Mouse (Mus musculus) cerebellum, postnatal 4 days (tissue): ENCODE measurements around the gene Irf2bpl.

Source experiments
- DNase-seq, 2 experiments: peaks; one replicate each; pipeline ENCODE4 v3.0.0; 2022; ENCODE audit warnings: low spot score in 2 of 2, mixed read lengths in 1 of 2

Gene Irf2bpl

DNA sequence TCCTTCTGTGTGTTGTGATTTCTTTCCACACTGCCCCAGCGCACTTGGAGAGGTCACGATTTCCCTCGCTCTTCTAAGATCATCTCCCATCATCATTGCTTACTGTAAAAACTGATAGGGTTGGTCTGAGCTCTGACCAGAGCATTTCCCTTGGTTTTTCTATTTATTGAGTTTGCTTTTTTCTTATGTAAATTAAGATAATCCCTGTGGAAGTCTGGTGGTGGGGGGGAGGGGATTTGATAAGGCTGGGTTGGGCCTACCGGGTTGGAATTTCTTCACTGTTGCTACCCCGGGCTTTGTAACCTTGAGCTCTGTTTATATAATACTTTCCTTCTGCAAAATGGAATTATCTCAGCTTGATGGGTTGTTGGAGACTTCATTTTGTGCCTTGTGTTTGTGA, 1.1 kb upstream of the Irf2bpl start:
- no peak for DNase-seq

DNA sequence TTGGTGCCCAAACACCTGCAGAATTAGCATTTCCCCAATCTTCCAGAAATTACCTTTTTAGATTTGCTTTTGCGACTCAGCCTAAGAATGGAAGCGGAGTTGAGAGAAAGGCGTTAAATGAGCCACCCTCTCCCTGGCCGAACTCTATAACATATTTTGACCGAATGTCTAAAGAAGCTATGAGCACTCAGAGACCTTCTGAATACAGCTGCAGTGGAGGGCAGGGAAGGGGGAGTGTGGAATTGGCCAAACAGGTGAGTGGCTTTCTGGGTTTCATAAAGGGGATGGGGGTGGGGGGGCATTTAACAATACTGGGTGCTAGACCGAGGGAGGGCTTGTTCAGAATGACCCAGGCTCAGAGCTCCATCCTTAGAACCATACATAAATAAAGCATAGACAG, 738 bp upstream of the Irf2bpl start:
- DNase-seq: no peak

DNA sequence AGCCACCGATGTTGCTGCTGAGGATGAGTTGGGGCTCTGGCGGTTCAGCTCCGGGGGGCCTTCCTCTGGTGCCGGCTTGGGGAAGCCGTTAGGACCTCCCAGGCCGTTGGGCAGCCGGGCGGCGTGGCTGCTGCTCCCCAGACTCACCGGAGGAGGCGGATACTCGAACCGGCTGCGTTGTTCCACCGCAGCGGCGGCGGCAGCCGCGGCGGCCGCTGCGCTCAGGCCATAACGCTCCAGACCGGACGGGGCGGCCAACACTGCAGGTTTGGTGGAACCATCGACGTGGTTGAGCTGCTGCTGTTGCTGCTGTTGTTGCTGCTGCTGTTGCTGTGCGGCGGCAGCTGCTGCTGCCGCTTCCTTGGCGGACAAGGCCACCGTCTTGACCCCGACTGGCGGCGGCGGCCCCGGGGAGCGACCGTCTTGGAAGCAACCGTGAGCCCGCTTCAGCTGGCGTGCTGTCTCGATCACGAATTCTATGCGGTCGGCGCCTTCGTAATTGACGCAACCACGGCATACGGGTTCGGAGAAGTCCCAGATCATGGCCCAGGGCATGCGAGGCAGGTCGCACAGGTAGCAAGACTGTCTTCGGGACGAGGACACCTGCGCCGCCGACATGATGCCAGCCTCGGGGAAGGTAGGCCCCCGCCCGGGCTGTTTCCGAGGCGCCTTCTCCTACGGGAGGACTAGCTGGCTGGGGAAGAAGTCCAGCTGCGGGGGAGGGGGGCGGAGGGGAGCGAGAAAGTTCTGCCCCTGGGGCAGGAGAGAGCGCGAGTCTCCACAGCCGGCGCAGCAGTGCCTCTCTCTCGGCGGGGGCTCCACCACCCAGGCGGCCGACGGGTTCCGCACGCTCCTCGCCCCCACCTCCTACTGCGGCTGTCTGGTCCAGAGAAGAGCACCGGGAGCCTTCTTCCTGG, 1.1 kb downstream of the Irf2bpl start:
- peak; percentile 28 to 56 for DNase-seq

DNA sequence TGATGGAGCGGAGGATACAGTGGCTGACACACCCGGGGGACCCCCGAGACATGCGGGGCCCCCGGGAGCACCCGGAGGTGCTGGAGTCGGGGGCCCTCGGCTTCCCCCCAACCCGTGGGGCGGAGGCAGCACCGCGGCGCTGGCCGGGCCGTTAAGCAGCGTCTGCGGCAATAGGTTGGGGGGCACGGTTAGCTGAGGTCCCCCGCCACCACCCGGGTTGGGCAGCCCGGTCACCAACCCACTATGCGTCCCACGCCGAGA, 1.6 kb downstream of the Irf2bpl start:
- DNase-seq: no peak

DNA sequence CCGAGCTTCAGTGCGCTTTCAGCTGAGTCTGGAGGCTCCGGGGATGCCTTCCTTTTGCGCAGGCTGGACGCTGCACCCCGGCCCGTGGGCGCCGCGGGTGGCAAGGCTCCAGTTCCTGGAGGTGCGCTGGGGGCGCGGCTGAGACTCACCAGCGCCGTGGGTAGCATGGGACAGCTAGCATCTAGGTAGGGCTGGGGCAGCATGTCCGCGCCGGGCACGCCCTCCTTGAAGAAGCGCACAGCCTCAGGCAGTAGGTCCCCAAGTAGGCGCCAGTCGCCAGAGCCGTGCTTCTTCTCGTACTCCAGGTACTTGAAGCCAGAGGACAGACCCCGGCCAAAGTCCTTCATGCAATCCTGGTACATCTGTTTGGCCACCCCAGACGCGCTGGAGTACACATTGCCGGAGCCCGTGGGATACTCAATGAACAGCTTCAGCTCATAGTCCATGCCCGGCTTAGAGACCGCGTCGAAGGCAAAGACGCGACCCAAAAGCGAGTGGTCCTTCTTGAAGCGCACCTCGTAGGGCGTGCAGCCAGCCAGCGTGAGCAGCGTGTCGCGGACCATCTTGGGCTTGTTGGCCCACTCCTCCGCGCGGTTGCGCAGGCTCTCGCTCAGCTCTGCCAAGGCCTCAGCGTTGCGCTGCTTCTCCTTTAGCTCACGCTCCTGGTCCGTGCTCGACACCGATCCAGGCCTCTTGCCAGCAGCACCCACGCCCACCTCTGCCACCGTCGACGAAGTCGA, 2.1 kb downstream of the Irf2bpl start:
- DNase-seq: peak; percentile 35 to 64

DNA sequence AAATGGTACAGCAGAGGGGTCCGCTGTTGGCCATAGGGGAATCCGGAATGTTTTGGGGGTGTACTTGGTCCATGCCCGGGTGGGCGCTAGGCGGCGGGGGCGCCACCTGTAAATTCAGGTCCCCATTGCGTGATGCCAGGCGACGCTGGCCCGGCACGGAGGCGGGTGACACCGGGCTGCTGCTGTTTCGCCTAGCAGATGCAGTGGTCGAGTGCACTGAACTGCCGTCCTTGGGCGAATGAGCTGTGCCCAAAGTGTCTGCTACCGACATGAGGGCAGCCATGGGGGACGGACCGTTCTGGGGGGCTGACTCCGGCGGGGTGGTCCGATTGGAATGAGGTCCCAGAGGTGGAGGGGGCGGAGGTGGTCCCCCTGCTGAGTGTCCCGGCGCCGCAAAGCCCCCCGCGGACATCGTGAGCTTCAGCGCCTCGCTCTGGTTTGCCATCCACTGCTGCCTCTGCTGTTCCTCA, 2.8 kb downstream of the Irf2bpl start:
- no peak for DNase-seq

DNA sequence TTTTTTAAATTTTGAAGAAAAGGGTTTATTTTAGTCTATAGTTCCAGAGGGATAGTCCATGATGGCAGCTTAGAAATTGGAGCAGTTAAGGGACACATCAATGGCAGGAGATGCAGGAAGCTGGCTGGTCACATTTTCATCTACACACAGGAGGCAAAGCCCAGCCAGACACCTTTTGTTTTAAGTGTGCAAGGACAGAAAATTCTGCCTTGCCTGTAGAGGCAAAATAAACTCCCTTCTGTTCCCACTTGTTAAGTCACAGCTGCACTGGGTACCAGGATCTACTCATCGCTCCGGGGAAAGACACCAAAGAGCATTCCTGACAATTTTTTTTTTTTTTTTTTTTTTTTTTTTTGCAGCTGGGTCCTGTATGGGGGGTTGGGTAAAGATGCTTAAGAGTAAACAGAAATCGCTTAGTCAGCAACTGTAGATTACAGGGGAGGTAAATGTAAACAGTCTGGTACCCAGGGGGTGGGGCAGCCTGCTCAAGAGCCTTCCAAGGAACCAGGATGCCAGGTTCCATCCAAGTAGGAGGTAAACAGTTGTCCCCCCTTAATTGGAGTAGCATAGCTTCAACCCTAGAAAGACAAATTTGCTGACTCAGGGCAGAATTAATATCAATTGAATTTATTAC, 4.4 kb downstream of the Irf2bpl start:
- no peak for DNase-seq

DNA sequence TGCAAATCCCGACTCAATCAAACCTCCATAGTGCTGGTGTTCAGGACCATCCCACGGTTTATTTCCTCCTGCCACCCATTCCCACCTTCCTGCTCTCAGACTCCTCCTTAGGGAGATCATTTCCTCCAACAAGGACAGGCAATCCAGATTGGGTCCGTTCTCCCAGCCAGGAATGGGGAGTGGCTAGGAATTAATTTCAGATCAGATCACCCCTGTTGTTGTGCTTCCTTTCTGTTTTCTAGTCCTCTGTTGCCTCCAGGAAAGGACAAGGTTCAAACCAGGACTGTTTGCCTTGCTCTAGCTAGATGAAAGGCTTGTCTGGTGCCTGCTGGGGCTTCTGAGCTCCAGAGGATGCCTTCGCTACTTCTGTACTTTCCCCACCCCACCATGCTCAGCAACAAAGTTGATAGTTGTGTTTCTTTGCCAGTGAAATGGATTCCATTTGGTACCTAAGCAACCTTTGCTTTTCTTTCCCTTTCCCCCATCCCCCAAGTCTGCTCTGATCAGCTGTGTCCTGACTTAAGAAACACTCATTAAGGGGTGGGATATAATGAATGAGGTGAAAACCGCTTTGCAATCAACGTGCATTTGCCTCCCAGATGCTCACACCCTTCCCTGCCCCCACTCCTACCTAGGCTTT, 5.0 kb downstream of the Irf2bpl start:
- DNase-seq: no peak

DNA sequence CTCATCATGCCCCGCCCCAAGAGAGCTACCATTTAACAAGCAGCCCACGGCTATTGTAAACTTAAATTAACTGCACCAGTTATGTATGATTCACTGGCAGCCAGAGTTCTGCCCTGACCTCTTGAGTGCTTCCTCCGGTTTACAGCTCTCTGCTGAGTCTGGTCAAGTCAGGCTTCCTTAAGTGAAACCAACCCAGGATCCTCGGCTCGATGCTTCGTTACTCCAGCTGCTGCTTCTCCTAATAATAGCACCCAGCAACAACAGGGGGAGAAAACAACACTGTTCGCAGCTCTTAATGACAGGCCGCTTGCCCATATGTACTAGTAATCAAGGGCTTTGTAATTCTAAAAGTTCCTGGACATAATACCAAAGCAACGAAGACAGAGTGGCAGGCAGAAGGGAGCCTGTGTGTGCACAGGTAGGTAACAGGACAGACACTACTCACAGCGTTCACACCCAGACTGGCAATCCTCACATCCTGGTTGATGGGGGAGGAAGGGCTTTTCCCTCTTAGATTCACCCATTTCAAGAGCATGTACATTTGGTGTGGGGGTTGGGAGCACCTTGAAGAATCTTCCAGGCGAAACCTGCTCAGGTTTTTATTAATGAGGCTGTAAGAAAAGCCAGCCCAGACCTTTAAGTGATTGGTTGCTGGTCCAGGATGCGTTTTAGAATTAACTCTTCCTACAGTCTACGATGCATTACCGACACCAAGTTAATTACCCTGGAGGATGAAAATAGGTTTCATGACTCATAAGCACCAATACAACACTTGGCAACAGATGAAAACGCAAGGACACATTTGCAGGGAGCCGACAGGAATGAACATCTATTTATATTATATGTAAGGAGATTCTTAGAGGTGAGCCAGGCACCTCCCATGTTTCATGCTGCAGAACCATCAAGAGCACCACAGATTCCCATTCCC, 5.9 kb downstream of the Irf2bpl start:
- DNase-seq: no peak

DNA sequence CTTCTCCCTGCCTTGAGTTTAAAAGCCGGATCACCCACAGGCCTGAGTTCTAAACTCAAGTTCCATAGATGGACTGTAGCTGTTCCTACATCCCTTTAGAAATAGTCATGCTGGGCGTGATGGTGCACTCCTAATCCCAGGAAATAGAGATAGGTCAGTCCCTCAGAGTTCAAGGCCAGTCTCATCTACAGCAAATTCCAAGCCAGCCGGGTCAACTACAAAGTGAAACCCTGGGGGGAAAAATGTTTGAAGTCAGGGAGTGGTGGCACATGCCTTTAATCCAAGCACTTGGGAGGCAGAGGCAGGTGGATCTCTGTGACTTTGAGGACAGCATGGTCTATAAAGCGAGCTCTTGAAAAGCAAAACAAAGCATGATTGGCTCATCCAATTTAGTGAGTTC, 7.6 kb downstream of the Irf2bpl start:
- no peak for DNase-seq

DNA sequence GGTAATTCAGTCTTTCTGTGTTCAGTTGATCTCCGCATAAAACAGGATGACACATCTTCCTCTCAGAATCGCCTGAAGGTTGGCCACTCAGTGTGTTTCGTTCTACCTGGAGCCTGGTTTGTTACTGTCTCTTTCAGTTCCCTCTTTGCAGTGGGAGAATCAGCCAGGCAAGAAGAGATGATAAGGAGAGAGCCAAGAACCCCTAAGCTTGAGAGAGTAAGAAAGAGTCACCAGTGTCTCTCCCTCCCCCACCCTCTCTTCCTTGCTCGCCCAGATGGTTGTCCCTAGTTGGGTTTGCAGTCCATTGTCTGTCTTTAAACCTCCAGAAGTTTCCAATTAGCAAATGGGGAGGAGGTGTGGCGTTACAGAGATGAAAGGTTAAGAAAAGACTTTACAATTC, 8.5 kb downstream of the Irf2bpl start:
- DNase-seq: no peak

DNA sequence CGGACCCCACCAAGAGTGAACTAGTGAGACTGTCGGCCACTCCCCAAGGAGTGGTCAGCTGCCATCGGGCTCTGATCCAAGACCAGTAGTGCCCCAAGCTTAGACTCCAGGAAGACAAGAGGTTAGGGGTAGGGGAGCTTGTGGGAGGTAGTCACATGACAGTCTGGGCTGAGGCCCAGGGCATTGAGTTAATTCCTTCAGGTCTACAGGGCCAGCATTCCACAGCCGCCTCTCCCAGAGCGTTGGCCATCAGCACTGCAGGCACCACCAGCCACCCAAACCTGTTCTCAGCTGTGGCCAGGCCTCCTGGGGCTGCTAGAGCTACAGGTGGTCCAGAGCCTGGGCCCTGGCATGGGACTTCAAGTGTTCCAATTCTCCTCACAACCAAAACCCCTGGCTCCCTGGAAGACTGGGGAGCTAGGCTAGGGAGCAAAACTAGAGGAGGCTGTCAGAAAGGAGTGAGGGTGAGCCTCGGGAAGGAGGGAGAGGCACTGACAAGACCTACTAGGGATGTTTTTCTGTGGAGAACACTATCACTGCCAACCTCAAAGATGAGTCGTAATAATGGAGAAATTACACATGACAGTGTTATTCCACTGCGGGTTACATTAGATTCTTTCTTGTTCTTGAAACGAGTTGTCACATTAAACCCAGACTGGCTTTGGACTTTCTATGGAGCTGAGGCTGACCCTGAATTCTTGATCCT, 12.1 kb downstream of the Irf2bpl start:
- no peak for DNase-seq

DNA sequence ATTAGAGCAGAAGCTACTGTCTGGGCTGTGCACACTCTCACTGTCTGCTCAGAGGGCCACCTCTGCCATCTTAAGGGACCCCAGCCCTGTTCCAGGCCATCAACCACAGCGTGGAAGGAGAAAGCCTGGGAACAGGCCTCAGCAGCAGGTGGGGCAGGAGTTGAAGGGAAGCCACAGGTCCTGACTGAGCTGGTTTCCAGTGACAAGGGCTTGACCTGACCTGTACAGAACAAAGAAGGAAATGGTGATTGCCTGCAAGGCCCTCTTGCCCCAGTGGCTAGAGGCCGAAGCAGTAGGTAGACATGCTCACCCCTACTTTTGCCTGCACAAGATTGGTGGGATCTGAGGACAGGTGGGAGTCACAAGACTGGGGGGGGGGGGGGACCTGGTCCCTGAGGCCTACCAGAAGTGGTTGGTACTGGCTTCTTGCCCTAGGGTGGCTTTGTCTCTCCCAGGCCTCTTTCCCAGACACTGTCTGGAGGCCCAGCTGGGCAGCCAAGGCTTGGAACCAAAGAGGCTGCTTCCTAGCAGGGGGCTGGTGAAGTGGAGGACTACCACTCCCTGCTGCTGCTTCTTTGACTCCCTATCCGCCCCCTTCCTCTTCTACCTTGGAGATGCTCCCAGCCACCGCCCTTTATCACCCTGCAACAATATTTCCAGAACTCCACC, 12.8 kb downstream of the Irf2bpl start:
- no peak for DNase-seq

DNA sequence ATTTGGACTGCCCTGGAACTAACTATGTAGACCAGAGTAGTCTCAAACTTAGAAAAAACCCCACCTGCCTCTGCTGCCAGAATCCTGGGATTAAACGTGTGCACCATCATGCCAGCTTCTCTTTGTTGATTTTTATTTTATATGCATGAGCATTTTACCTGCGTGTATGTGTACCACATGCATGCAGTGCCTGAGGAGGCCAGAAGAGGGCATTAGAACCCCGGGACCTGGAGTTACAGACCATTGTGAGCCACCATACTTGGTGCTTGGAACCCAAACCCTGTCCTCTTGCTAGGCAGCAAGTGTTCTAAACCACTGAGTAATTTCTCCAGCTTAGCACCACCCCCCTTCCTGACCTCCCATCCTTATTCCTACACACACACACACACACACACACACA, 13.6 kb downstream of the Irf2bpl start:
- no peak for DNase-seq

DNA sequence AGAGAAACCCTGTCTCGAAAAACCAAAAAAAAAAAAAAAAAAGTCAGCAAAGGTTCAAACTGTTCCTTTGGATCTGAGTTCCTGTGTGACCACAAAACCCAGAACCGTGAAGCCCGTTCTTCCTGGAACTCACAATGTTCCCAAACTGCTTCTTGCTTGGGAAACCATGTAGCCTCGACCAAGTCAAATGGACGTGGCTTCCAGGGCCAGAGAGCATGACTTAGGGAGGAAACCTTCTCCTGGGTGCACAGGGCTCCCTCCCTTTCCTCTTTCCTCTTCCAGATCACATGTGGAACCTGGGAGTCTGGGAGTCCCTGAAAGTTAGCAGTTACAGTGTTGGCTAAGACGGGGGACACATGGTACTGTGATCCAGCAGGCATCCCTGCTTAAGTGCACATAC, 14.8 kb downstream of the Irf2bpl start:
- no peak for DNase-seq

DNA sequence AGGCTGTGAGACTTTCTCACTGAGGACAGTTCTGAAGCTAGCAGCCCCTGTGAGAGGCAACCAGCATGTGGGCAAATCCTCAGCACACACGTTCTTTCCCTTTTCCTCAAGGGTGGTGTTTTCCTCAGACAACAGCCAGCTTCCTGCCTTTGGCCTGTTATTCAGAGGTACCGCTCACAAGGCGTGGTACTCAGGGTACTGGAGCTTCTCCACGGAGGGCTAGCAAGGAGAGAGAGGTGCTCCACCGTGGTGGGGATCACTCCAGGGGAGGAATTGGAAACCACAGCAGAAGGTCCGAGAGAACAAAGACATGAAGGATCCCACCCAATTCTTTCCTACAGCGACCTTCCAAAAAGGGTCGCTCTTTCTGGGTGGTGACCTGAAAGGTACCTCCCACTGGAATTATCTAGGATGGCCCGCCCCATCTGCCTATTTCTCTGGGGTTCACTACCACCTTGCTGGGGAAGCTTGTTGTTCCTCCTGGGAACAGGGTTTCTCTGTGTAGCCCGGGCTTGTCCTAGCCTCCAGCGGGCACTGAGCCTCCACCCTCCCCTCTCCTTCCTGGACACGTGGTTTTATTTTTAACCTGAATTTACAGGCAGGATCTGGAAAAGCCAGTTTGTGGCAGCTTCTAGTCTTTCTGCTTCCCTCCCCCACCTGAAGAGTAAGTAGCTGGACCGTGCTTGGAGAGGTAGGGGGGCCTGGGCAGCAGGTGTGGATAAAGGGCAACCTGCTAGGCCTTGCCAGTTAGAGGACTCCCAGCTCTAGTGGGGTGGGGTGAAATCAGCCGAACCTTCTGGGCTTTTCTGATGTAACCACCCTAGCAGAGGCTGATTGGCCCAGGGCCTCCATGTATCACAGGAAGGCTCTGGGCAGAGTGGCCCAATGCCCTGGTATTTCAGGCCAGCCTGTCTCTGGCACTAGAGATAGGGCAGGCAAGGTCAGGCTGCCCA, 17.1 kb downstream of the Irf2bpl start:
- DNase-seq: no peak

DNA sequence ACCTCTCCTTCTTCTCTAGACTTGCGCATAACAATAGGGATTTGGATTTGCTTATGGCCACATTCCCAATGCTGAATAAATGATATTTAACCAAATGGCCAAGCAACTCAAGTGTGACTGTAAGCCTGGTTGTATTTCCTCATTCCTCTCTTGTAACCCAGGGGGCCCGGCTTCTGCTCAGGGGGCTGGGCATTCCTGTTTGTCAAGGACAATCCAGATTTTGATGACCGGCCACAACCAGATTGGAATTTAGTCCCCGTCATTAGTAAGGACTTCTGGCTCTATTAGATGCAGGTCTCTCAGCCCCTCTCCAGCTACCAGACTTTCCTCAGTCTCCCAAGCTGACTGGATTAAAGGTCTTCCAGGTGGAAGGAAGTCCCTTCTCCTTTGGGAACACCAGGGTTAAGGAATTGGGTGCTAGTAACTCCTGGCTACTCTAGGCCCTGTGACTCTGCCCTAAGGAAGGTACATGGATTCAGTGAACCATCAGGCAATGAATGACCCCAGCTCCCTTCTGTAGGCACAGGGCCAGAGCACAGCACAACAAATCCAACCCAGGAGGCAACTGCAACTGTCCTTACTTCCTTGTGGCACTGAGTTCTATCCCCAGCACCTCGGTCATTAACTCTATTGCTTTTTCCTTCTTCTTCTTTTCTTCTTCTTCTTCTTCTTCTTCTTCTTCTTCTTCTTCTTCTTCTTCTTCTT, 20.1 kb downstream of the Irf2bpl start:
- DNase-seq: no peak
